13 mouse cellular contexts compared by ENCODE assay signal in genomic region chr2:71159576-71160306, GRCm38 (mm10). TPM values are rescaled to one million over a fixed set of nuclear protein-coding genes. Genes with fewer than 3 reads are reported as not detected.
DNase-seq lines count a peak whose midpoint lies in the region; ATAC-seq and TF ChIP-seq lines count a peak whose summit lies in the region.
"Had no signal": no experiment of that assay in that cellular context is flagged by ENCODE, and none has a peak within 500 bp of the region (broad histone marks: within the 10 kb centered on the region; RNA-seq: fewer than 3 reads in every experiment).

No protein-coding gene starts in this region.

- no peak overlapping the region for H3K9ac ChIP-seq in heart, postnatal 0 days (replicated peaks; ENCODE audit: low read depth, low read length)
- H3K9ac ChIP-seq in hindbrain, postnatal 0 days (replicated peaks; ENCODE audit: low read length): no peak overlapping the region
- no peak overlapping the region for H3K9ac ChIP-seq in intestine, embryonic 15.5 days
- H3K9ac ChIP-seq: stomach, embryonic 15.5 days had no signal

- no peaks in the 10 kb centered on the region for H3K9me3 ChIP-seq in heart, postnatal 0 days (replicated peaks; ENCODE audit: control insufficient read depth, low read length)
- no peaks in the 10 kb centered on the region for H3K9me3 ChIP-seq in hindbrain, postnatal 0 days (ENCODE audit: low read length)
- H3K9me3 ChIP-seq in intestine, embryonic 15.5 days: no peaks in the 10 kb centered on the region
- H3K9me3 ChIP-seq: stomach, embryonic 15.5 days had no signal

- no peak for TF ChIP-seq EP300 in heart, postnatal 0 days (IDR thresholded peaks at IDR 0.05; ENCODE audit: low read depth)

- no peak for ATAC-seq in heart, postnatal 0 days (ENCODE audit: insufficient read depth, low read depth)
- no peak; the same call in 1 of the 2 replicates for ATAC-seq in hindbrain, postnatal 0 days
- no peak for ATAC-seq in intestine, embryonic 15.5 days
- ATAC-seq: intestine, embryonic 16.5 days had no signal

- no peak for DNase-seq in heart, postnatal 0 days (ENCODE audit: low spot score)
- DNase-seq in heart, adult 8-10 months (ENCODE audit: low spot score): no peak
- DNase-seq in testis, postnatal 14 days (ENCODE audit: low spot score): no peak
- no peak for DNase-seq in hindbrain, postnatal 0 days (ENCODE audit: low spot score)
- DNase-seq in gastrocnemius, postnatal 14 days: no peak
- DNase-seq: adrenal gland, adult 8-10 months; gastrocnemius, postnatal 25 days; thymus, postnatal 4 days had no signal

- peak overlapping the region; percentile 35; the same call in 1 of the 2 replicates for H3K4me2 ChIP-seq in heart, postnatal 0 days (ENCODE audit: low read depth, low read length)
- H3K4me2 ChIP-seq in hindbrain, postnatal 0 days (ENCODE audit: low read depth, low read length): peak overlapping the region; percentile 35
- no peak overlapping the region for H3K4me2 ChIP-seq in intestine, embryonic 15.5 days (replicated peaks)
- H3K4me2 ChIP-seq: stomach, embryonic 15.5 days had no signal

- no peaks in the 10 kb centered on the region for H3K4me1 ChIP-seq in heart, postnatal 0 days (ENCODE audit: control insufficient read depth, insufficient read depth)
- H3K4me1 ChIP-seq in testis, adult 2 months (ENCODE audit: control insufficient read depth, insufficient read depth, low read length): peaks cover 3% of the 10 kb centered on the region
- 0 out of 2 replicates have a peak, but pooled peaks cover 5% of the 10 kb centered on the region for H3K4me1 ChIP-seq in hindbrain, postnatal 0 days (ENCODE audit: insufficient read depth, low read length)
- no peaks in the 10 kb centered on the region for H3K4me1 ChIP-seq in intestine, embryonic 15.5 days (replicated peaks)
- H3K4me1 ChIP-seq: stomach, embryonic 15.5 days had no signal

- no peak overlapping the region for H3K27ac ChIP-seq in heart, postnatal 0 days (ENCODE audit: low read depth)
- peak overlapping the region; percentile 78 for H3K27ac ChIP-seq in testis, adult 2 months (ENCODE audit: control insufficient read depth, insufficient read depth, low read depth, low read length)
- no peak overlapping the region for H3K27ac ChIP-seq in hindbrain, postnatal 0 days
- no peak overlapping the region for H3K27ac ChIP-seq in intestine, embryonic 15.5 days
- H3K27ac ChIP-seq: stomach, embryonic 15.5 days had no signal

- intact Hi-C loops in gastrocnemius, postnatal 14 days (cut with DNase I; ENCODE audit: low total_unique reads): loop anchor here (10.0 kb wide), 1 partner anchor 385 kb away; the partner anchor contains the start of gene Dlx2

- no peaks in the 10 kb centered on the region for H3K36me3 ChIP-seq in heart, postnatal 0 days (replicated peaks; ENCODE audit: control insufficient read depth, insufficient read depth, low read length)
- no peaks in the 10 kb centered on the region for H3K36me3 ChIP-seq in testis, adult 2 months (ENCODE audit: control insufficient read depth, insufficient read depth, low read length)
- H3K36me3 ChIP-seq in hindbrain, postnatal 0 days (ENCODE audit: insufficient read depth, low read length): no peaks in the 10 kb centered on the region
- no peaks in the 10 kb centered on the region for H3K36me3 ChIP-seq in intestine, embryonic 15.5 days
- H3K36me3 ChIP-seq: stomach, embryonic 15.5 days had no signal

- 53% methylated on average over 16 of the region's 16 CpGs for WGBS in heart, postnatal 0 days
- WGBS in hindbrain, postnatal 0 days: 70% methylated on average over 16 of the region's 16 CpGs
- 80% methylated on average over 16 of the region's 16 CpGs for WGBS in intestine, embryonic 15.5 days

- no peak for TF ChIP-seq POLR2A in testis, adult 2 months (IDR thresholded peaks at IDR 0.05; ENCODE audit: control insufficient read depth, low read depth, low read length)

- H3K27me3 ChIP-seq in heart, postnatal 0 days (ENCODE audit: control insufficient read depth, insufficient read depth, low read length): no peaks in the 10 kb centered on the region; the same call in 1 of the 2 replicates
- H3K27me3 ChIP-seq in testis, adult 2 months (ENCODE audit: control insufficient read depth, insufficient read depth, low read length): no peaks in the 10 kb centered on the region
- no peaks in the 10 kb centered on the region for H3K27me3 ChIP-seq in hindbrain, postnatal 0 days (ENCODE audit: insufficient read depth, low read length)
- no peaks in the 10 kb centered on the region for H3K27me3 ChIP-seq in intestine, embryonic 15.5 days (replicated peaks)
- H3K27me3 ChIP-seq: CH12.LX; stomach, embryonic 15.5 days had no signal

- TF ChIP-seq CTCF in heart, postnatal 0 days (IDR thresholded peaks at IDR 0.05; ENCODE audit: low read depth): no peak
- TF ChIP-seq CTCF in testis, adult 2 months (IDR thresholded peaks at IDR 0.05; ENCODE audit: control insufficient read depth, insufficient read depth, insufficient replicate concordance, low read depth, low read length): no peak
- TF ChIP-seq CTCF in hindbrain, postnatal 0 days (IDR thresholded peaks at IDR 0.05; ENCODE audit: low read depth): no peak

- no peak overlapping the region for H3K4me3 ChIP-seq in heart, postnatal 0 days (ENCODE audit: low read depth, low read length)
- no peak overlapping the region; the same call in 1 of the 2 replicates for H3K4me3 ChIP-seq in testis, adult 2 months (ENCODE audit: control insufficient read depth, low read depth, low read length)
- no peak overlapping the region for H3K4me3 ChIP-seq in hindbrain, postnatal 0 days (ENCODE audit: low read length)
- H3K4me3 ChIP-seq in intestine, embryonic 15.5 days (replicated peaks): no peak overlapping the region
- H3K4me3 ChIP-seq: stomach, embryonic 15.5 days had no signal

RNA-seq across cellular contexts. Expression of gene Cybrd1, which starts 42.0 kb away (rescaled TPM):
- 2.2 and 2.6 TPM in 2 replicates for total RNA-seq in heart, postnatal 0 days (2014; rRNA removed; ENCODE audit: low replicate concordance)
- 0.56 and 0.60 TPM in 2 replicates for polyA plus RNA-seq in heart, postnatal 0 days (2015; fragmentation: Nextera tagmentation; extraction: Ambion mirVana)
- total RNA-seq in heart, adult 8-10 months (2022): 1 to 10 TPM; 1.4 to 3.9 (median 1.6) TPM
- 1.9 and 2.5 TPM in 2 replicates for polyA plus RNA-seq in testis, adult 2 months (2012; rRNA removed)
- 11.3 and 13.5 TPM in 2 replicates for total RNA-seq in hindbrain, postnatal 0 days (2014; rRNA removed)
- 4.0 and 4.5 TPM in 2 replicates for polyA plus RNA-seq in hindbrain, postnatal 0 days (2015; fragmentation: Nextera tagmentation; extraction: Ambion mirVana)
- polyA plus RNA-seq in intestine, embryonic 15.5 days (2015; fragmentation: Nextera tagmentation; extraction: Ambion mirVana): 6.6 and 6.8 TPM in 2 replicates
- 1 to 10 TPM; 1.9 to 2.0 TPM for total RNA-seq in gastrocnemius, postnatal 14 days (2021)
- total RNA-seq: CH12.LX had no signal

RNA-seq across cellular contexts. Expression of gene Dync1i2, which starts 51.8 kb away (rescaled TPM):
- 48.5 and 53.7 TPM in 2 replicates for total RNA-seq in heart, postnatal 0 days (2014; rRNA removed; ENCODE audit: low replicate concordance)
- polyA plus RNA-seq in heart, postnatal 0 days (2015; fragmentation: Nextera tagmentation; extraction: Ambion mirVana): 55.6 and 57.4 TPM in 2 replicates
- total RNA-seq in heart, adult 8-10 months (2022): 10 to 100 TPM; 53.5 to 61.3 (median 59.5) TPM
- polyA plus RNA-seq in testis, adult 2 months (2012; rRNA removed): 40.6 and 46.5 TPM in 2 replicates
- 108 and 126 TPM in 2 replicates for total RNA-seq in hindbrain, postnatal 0 days (2014; rRNA removed)
- polyA plus RNA-seq in hindbrain, postnatal 0 days (2015; fragmentation: Nextera tagmentation; extraction: Ambion mirVana): 164 and 170 TPM in 2 replicates
- 71.4 and 83.5 TPM in 2 replicates for polyA plus RNA-seq in intestine, embryonic 15.5 days (2015; fragmentation: Nextera tagmentation; extraction: Ambion mirVana)
- total RNA-seq in gastrocnemius, postnatal 14 days (2021): 10 to 100 TPM; 44.4 to 45.1 TPM
